Mouse (Mus musculus): Measurements from ENCODE around the gene Lrrc59.
"Not testable (repeated sequence)": the region's sequence is repeated elsewhere in the genome, so short reads cannot be mapped to it uniquely, and the experiment has no call there.

Lrrc59 gene

DNA sequence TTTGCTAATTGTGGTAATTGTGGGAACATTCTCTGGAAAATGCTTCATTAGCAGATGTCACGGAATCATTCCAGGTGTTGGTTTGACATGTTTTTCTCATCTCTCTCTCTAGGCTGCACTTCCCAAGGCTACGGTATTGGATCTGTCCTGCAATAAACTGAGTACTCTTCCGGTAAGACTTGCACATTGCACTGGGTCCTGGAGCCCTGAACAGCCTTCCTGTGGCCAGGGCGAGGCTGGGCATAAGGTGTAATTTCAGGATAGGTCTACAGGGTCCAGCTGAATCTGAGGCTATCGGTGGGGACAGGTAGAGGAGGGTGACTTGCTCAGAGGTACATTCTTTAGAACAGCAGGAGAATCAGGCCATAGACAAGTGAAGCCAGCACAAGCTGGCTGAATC, 2.4 kb downstream of the Lrrc59 start:
- no peak for DNase-seq (ENCODE audit: low spot score)

- no peak for DNase-seq (ENCODE audit: low spot score)
Observed at GRCm38 (mm10) chr11:94632988-94633387, 3.4 kb downstream of the Lrrc59 start.

GRCm38 (mm10) chr11:94634431-94634830, 4.9 kb downstream of the Lrrc59 start:
- DNase-seq (ENCODE audit: low spot score) = no peak

DNA sequence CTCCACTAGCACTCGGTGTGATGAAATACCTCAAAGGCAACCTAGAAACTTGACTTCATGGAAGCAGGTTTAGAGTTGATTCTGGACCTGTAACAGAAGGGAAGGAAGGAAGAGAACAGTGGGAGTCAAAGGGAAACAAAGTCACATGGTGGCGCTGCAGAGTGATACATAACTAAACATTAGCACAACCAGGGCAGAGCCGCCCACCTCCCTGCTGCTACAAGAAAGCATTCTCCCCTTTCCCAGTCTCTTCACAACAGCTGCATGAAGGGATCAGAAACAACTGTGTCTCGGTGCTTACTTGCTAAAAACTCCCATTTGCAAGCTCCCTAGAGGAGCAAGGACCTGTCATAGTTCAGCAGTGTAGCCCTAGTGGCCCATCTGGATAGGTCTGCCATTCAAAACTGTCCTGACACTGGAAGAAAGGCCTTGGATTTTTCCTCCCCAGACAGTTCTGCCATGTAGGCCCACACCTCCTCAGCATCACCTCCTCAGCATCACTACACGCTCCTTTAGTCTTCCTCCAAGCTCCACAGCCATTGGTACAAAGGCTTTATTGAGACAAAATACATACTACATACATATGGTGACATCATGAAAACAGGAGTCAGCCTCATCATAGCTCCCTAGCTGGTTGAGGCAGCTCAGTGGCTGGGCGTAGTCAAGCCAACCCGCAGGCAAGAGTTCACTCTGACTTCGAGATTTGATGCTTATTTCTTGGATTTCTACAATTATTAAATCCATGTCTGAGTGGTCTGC, 15.1 kb downstream of the Lrrc59 start:
- DNase-seq (ENCODE audit: low spot score) = no peak

- no peak for DNase-seq (ENCODE audit: low spot score)
Observed at GRCm38 (mm10) chr11:94646457-94646856, 16.9 kb downstream of the Lrrc59 start.

- not testable (repeated sequence) for DNase-seq (ENCODE audit: low spot score)
Observed at GRCm38 (mm10) chr11:94651241-94651640, 21.7 kb downstream of the Lrrc59 start.

- no peak for DNase-seq (ENCODE audit: low spot score)
Observed at GRCm38 (mm10) chr11:94652973-94653372, 23.4 kb downstream of the Lrrc59 start.

DNA sequence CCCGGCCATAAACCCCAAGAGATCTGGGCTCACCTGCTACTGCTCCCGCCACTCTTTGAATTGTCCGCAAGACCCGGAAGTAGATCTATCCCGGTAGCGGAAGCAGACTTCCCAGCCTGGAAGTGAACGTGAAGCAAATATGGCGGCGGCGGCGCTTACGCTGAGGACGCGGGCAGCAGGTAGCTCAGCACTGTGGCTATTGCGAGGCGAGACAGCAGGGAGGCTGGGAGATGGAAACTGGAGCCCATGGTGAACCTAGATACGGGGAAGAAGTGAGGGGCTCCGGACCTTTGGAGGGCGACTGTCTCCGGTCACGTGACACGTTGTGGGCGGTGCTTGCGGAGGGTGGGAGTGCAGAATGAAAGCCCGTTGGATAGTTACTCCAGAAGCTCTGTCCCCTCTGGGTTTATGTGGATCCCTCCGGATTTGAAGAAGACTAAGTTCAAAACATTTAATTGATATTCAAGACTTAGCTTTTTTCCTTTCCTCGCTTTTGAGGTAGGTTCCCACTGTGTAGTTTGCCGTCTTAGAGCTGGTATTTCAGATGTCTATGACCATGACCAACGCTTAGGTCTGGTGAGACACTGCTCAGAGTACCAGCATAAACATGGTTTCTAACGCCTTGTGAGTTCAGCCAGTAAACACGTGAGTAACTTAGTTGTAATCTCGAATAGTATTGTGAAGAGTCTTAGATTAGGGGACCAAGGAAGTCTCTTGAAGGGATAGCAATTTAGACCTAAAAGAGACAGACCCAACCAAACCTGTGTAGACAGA, 24.3 kb downstream of the Lrrc59 start, which contains the start of the genes Mrpl27 and Eme1:
Mrpl27 (plus strand) TSS at position 105 of the 774 bp plus-strand sequence.
Eme1 (minus strand) TSS at position 302 of the 774 bp plus-strand sequence.
- DNase-seq (ENCODE audit: low spot score) = peak; percentile 69

- no peak for DNase-seq (ENCODE audit: low spot score)
Observed at GRCm38 (mm10) chr11:94661344-94661743, 31.8 kb downstream of the Lrrc59 start.

DNA sequence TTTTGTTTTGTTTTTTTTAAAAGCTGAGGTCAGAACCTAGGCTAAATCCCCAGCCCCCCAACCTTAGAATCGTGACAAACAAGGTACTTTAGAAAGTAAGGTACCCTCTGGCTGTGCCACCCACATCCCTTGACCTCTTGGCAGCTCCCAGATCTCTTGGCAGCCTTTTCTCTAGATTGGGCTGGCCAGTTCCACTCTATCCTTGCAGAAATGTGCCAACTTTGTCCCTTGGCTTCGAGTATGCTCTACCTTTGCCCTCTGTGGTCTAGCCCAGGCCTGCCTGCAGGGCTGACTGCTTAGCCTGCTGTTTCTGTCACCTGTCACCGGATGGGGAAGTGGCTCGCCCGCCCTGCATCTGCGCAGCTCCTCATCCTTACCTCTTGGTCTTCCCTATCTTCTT, 35.7 kb downstream of the Lrrc59 start:
- DNase-seq (ENCODE audit: low spot score) = no peak

GRCm38 (mm10) chr11:94674984-94675383, 45.4 kb downstream of the Lrrc59 start:
- DNase-seq (ENCODE audit: low spot score) = no peak

DNA sequence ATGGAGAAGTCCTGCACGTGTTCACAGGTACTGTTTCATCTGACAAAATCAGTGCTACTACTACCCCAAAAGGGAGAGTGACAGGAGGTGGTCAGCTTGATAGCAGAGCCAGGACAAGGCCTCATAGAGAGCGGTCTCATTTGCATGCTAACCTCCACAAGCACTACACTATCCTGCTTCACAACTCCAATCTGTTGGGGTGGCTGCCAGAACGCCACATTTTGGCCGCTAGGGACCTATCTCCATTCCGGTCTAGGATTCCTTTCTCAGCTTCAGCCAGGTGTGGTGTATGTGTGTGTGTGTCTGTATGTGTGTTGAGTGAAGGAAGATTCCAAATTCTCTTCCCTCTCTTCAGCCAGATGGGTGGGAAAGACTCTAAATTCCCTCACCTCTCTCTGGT, 45.9 kb downstream of the Lrrc59 start:
- no peak for DNase-seq (ENCODE audit: low spot score)

DNA sequence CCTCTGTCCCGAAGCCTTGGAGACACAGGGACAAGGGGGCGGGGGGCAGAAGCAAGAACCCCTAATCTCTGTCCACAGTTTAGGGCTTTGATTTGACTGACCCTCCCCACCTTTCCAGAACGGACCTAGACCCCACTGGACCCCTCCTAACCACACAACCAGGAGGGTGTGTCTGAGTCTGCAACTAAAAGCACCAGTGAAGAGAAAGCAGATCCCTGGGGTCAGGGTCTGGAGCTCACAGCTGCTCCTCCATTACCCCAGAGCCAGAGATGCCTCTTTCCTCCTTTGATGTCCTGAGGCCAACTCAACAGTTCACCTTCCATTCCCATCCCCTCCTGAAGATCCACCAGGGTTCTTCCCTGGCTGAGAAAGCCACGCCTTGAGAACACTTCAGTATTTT, 46.7 kb downstream of the Lrrc59 start:
- no peak for DNase-seq (ENCODE audit: low spot score)

GRCm38 (mm10) chr11:94676754-94677606, 47.4 kb downstream of the Lrrc59 start, which contains the start of gene Xylt2:
Gene Xylt2 (minus strand): TSS chr11:94677515.
- DNase-seq (ENCODE audit: low spot score) = peak; percentile 69

DNA sequence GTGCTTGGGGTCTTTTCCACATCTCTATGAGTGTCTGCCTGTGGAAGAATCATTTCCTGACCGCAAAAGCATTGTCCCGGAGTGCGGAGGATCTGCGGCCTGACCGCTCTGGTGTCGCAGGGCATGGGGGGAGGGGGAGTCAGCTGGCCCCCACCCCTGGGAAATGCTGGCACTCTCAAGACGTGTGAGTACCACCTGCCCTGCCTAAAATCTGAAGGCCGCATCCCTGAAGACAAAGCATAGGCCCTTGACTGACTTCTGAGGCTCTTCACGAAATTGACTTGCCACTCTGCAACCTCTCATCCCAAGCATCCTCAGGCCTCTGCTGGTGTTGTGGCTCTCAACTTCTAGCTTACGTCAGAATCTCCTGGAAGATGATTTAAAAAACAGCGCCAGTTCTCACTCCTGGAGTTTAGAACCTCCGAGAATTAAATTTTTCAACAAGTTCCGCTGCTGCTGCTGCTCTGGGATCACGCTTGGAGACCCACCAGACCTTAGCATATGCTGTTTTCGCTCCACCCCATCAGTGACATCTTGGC, 48.1 kb downstream of the Lrrc59 start:
- no peak for DNase-seq (ENCODE audit: low spot score)

GRCm38 (mm10) chr11:94680639-94681038, 51.1 kb downstream of the Lrrc59 start:
- DNase-seq (ENCODE audit: low spot score) = no peak

- no peak for DNase-seq (ENCODE audit: low spot score)
Observed at GRCm38 (mm10) chr11:94681640-94682039, 52.1 kb downstream of the Lrrc59 start.

- DNase-seq (ENCODE audit: low spot score) = no peak
Observed at GRCm38 (mm10) chr11:94682427-94682826, 52.9 kb downstream of the Lrrc59 start.

- DNase-seq (ENCODE audit: low spot score) = no peak
Observed at GRCm38 (mm10) chr11:94687178-94687577, 57.6 kb downstream of the Lrrc59 start.

DNA sequence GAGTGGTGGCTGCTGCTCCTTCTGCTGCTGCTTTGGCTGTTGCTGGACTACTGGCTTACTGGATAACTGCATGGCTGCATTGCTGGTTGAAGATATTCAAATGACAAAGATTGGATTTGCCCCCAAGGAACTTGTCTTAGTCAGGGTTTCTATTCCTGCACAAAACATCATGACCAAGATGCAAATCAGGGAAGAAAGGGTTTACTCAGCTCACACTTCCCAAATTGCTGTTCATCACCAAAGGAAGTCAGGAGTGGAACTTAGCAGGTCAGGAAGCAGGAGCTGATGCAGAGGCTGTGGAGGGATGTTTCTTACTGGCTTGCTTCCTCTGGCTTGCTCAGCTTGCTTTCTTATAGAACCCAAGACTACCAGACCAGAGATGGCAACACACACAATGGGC, 62.9 kb downstream of the Lrrc59 start:
- not testable (repeated sequence) for DNase-seq (ENCODE audit: low spot score)

All from ovary, postnatal 10 days (tissue).